Comparison of ENCODE assay signal across 31 mouse cellular contexts in the genomic region with DNA sequence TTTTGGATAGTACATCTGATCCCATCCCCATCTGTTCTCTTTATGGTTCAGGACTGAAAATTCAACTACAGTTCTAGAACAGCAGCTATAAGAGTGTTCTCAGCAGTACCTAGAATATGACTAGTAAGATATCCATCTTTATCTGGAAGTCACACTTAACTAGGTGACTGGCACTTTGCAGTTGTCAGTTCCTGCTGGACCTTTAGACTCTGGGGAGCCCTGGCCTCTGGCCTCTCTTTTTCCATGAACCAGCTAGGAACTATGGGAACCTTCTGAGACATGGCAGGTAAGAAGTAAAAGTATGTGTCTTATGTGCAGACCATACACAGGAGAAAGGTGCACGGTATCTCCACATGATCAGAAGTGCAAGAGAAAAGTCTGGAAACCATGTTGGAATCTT. TPM values are rescaled to one million over a fixed set of nuclear protein-coding genes. Genes with fewer than 3 reads are reported as not detected.
A peak's percentile ranks its signal among the peaks of the same experiment; 100 is the strongest.
DNase-seq lines count a peak whose midpoint lies in the region; ATAC-seq and TF ChIP-seq lines count a peak whose summit lies in the region.
"Had no signal": no experiment of that assay in that cellular context is flagged by ENCODE, and none has a peak within 500 bp of the region (broad histone marks: within the 10 kb centered on the region; RNA-seq: fewer than 3 reads in every experiment).

No protein-coding gene starts in this region.

- H3K27ac ChIP-seq in heart, embryonic 12.5 days (ENCODE audit: poor library complexity, severe bottlenecking), result no peak overlapping the region
- no peak overlapping the region for H3K27ac ChIP-seq in lung, embryonic 15.5 days
- H3K27ac ChIP-seq in intestine, embryonic 16.5 days (ENCODE audit: low read length), result peak overlapping the region; percentile 72
- H3K27ac ChIP-seq in small intestine, adult 2 months (ENCODE audit: insufficient read depth, low read depth, low read length), result peak overlapping the region; percentile 97
- H3K27ac ChIP-seq: embryonic facial prominence, embryonic 10.5 days; embryonic facial prominence, embryonic 13.5 days; forebrain, embryonic 12.5 days; forebrain, embryonic 15.5 days; heart, embryonic 15.5 days; hindbrain, embryonic 12.5 days; hindbrain, embryonic 15.5 days had no signal

- DNase-seq in heart, postnatal 14 days, result no peak
- DNase-seq in lung, postnatal 25 days (ENCODE audit: low spot score), result no peak
- DNase-seq: adrenal gland, adult 8-10 months; adrenal gland, postnatal 25 days; cerebellum, adult 11-12 months; cerebellum, adult 8-10 months; cerebellum, postnatal 10 days; cerebellum, postnatal 36 days; embryo, embryonic 11 days; gastrocnemius, postnatal 25 days; heart, adult 18-20 months; heart, postnatal 10 days; kidney, adult 11 months had no signal

- no peak for TF ChIP-seq CTCF in small intestine, adult 2 months (IDR thresholded peaks at IDR 0.05; ENCODE audit: extremely low read depth, insufficient read length, insufficient replicate concordance, low read depth, low read length)

- intact Hi-C loops in heart, postnatal 14 days (cut with DNase I), result no loop called here

- ATAC-seq in heart, embryonic 12.5 days (ENCODE audit: insufficient number of reproducible peaks, low FRiP score), result no peak
- no peak for ATAC-seq in lung, embryonic 15.5 days (ENCODE audit: borderline replicate concordance, extremely low read depth, low FRiP score, low TSS enrichment)
- ATAC-seq in intestine, embryonic 16.5 days, result peak; percentile 52
- no peak for ATAC-seq in inflammation-experienced regulatory T-cells, adult 6 months
- ATAC-seq: activated CD4-positive, CD25-positive, alpha-beta regulatory T cell, adult 4 months; forebrain, embryonic 15.5 days had no signal

- no peaks in the 10 kb centered on the region for H3K9me3 ChIP-seq in heart, embryonic 12.5 days (replicated peaks)
- no peaks in the 10 kb centered on the region for H3K9me3 ChIP-seq in lung, embryonic 15.5 days
- H3K9me3 ChIP-seq in intestine, embryonic 16.5 days (ENCODE audit: control insufficient read depth, low read length), result no peaks in the 10 kb centered on the region
- H3K9me3 ChIP-seq: embryonic facial prominence, embryonic 10.5 days; embryonic facial prominence, embryonic 13.5 days; forebrain, embryonic 12.5 days; forebrain, embryonic 15.5 days; heart, embryonic 15.5 days; hindbrain, embryonic 12.5 days; hindbrain, embryonic 15.5 days had no signal

- TF ChIP-seq POLR2A in small intestine, adult 2 months (IDR thresholded peaks at IDR 0.05; ENCODE audit: low read depth, low read length), result no peak

- no peak overlapping the region for H3K9ac ChIP-seq in heart, embryonic 12.5 days
- no peak overlapping the region for H3K9ac ChIP-seq in lung, embryonic 15.5 days
- no peak overlapping the region for H3K9ac ChIP-seq in intestine, embryonic 16.5 days (ENCODE audit: low read depth, low read length)
- H3K9ac ChIP-seq: embryonic facial prominence, embryonic 13.5 days; forebrain, embryonic 12.5 days; forebrain, embryonic 15.5 days; heart, embryonic 15.5 days; hindbrain, embryonic 12.5 days; hindbrain, embryonic 15.5 days had no signal

- H3K27me3 ChIP-seq in heart, embryonic 12.5 days (replicated peaks), result no peaks in the 10 kb centered on the region
- H3K27me3 ChIP-seq in lung, embryonic 15.5 days, result 0 out of 2 replicates have a peak, but pooled peaks cover 5% of the 10 kb centered on the region
- H3K27me3 ChIP-seq in intestine, embryonic 16.5 days (replicated peaks; ENCODE audit: control insufficient read depth, insufficient read depth, low read length), result peaks cover 13% of the 10 kb centered on the region
- H3K27me3 ChIP-seq in small intestine, adult 2 months (ENCODE audit: control insufficient read depth, insufficient read depth, low read length), result no peaks in the 10 kb centered on the region

- peak overlapping the region; percentile 85; the same call in 1 of the 2 replicates for H3K4me2 ChIP-seq in heart, embryonic 12.5 days
- peak overlapping the region; percentile 65 for H3K4me2 ChIP-seq in lung, embryonic 15.5 days
- H3K4me2 ChIP-seq in intestine, embryonic 16.5 days (ENCODE audit: low read depth, low read length), result no peak overlapping the region
- H3K4me2 ChIP-seq: embryonic facial prominence, embryonic 13.5 days; forebrain, embryonic 12.5 days; forebrain, embryonic 15.5 days; hindbrain, embryonic 12.5 days; hindbrain, embryonic 15.5 days had no signal

- 77% methylated on average over 1 of the region's 1 CpGs for WGBS in heart, embryonic 12.5 days
- WGBS in lung, embryonic 15.5 days, result 89% methylated on average over 1 of the region's 1 CpGs
- WGBS in intestine, embryonic 16.5 days, result 93% methylated on average over 1 of the region's 1 CpGs
- WGBS in small intestine, adult 2 months, result 50% methylated on average over 1 of the region's 1 CpGs

- no peak overlapping the region for H3K4me3 ChIP-seq in heart, embryonic 12.5 days
- H3K4me3 ChIP-seq in lung, embryonic 15.5 days, result no peak overlapping the region
- no peak overlapping the region for H3K4me3 ChIP-seq in intestine, embryonic 16.5 days (ENCODE audit: low read length)
- H3K4me3 ChIP-seq in small intestine, adult 2 months (ENCODE audit: low read depth, low read length), result no peak overlapping the region
- H3K4me3 ChIP-seq: embryonic facial prominence, embryonic 10.5 days; embryonic facial prominence, embryonic 13.5 days; erythroblast, embryonic 14.5 days; forebrain, embryonic 12.5 days; forebrain, embryonic 15.5 days; heart, embryonic 15.5 days; hindbrain, embryonic 12.5 days; hindbrain, embryonic 15.5 days had no signal

- H3K36me3 ChIP-seq in heart, embryonic 12.5 days, result peaks cover 55% of the 10 kb centered on the region
- peaks cover 32% of the 10 kb centered on the region for H3K36me3 ChIP-seq in lung, embryonic 15.5 days
- 0 out of 2 replicates have a peak, but pooled peaks cover 3% of the 10 kb centered on the region for H3K36me3 ChIP-seq in intestine, embryonic 16.5 days (ENCODE audit: control insufficient read depth, insufficient read depth, low read length)
- H3K36me3 ChIP-seq in small intestine, adult 2 months (ENCODE audit: control insufficient read depth, insufficient read depth, low read length), result peaks cover 55% of the 10 kb centered on the region
- H3K36me3 ChIP-seq: embryonic facial prominence, embryonic 10.5 days; embryonic facial prominence, embryonic 13.5 days; forebrain, embryonic 12.5 days; forebrain, embryonic 15.5 days; hindbrain, embryonic 12.5 days; hindbrain, embryonic 15.5 days had no signal

- peaks cover 64% of the 10 kb centered on the region for H3K4me1 ChIP-seq in heart, embryonic 12.5 days (replicated peaks)
- peaks cover 23% of the 10 kb centered on the region; the same call in 1 of the 2 replicates for H3K4me1 ChIP-seq in lung, embryonic 15.5 days
- peaks cover 9% of the 10 kb centered on the region for H3K4me1 ChIP-seq in intestine, embryonic 16.5 days (ENCODE audit: control insufficient read depth, insufficient read depth, low read length)
- H3K4me1 ChIP-seq in small intestine, adult 2 months (ENCODE audit: control insufficient read depth, insufficient read depth, insufficient read length, low read length), result peaks cover 20% of the 10 kb centered on the region

RNA-seq across cellular contexts. Expression of a gene that starts 5.0 kb away (rescaled TPM):
- 24.7 and 28.4 TPM in 2 replicates for polyA plus RNA-seq in heart, embryonic 12.5 days (2016; fragmentation: Nextera tagmentation; extraction: Ambion mirVana)
- total RNA-seq in heart, postnatal 14 days (2021), result 1 to 10 TPM; 1.0 to 1.2 TPM
- polyA plus RNA-seq in lung, embryonic 15.5 days (2015; fragmentation: Nextera tagmentation; extraction: Ambion mirVana), result 26.2 and 27.8 TPM in 2 replicates
- 10.3 and 11.6 TPM in 2 replicates for polyA plus RNA-seq in intestine, embryonic 16.5 days (2015; fragmentation: Nextera tagmentation; extraction: Ambion mirVana)
- 36.0 and 121 TPM in 2 replicates for polyA plus RNA-seq in small intestine, adult 2 months (2012; rRNA removed)
- polyA plus RNA-seq in inflammation-experienced regulatory T-cells, adult 6 months (2017; shearing (Covaris generic)), result not detected
- total RNA-seq: adrenal gland, postnatal 25 days; gastrocnemius, adult 8-10 months; gastrocnemius, postnatal 25 days; hematopoietic stem cell, adult 5-6 weeks had no signal
- polyA plus RNA-seq: activated CD4-positive, CD25-positive, alpha-beta regulatory T cell, adult 4 months; C2C12; cortical plate, adult 2 months; embryonic facial prominence, embryonic 13.5 days; erythroblast, embryonic 14.5 days; forebrain, embryonic 12.5 days; forebrain, embryonic 15.5 days; hindbrain, embryonic 15.5 days had no signal

RNA-seq across cellular contexts. Expression of a gene that starts 39.8 kb away (rescaled TPM):
- polyA plus RNA-seq in heart, embryonic 12.5 days (2016; fragmentation: Nextera tagmentation; extraction: Ambion mirVana), result not detected in 2 replicates
- total RNA-seq in heart, postnatal 14 days (2021), result not detected
- 2.3 and 3.1 TPM in 2 replicates for polyA plus RNA-seq in lung, embryonic 15.5 days (2015; fragmentation: Nextera tagmentation; extraction: Ambion mirVana)
- polyA plus RNA-seq in intestine, embryonic 16.5 days (2015; fragmentation: Nextera tagmentation; extraction: Ambion mirVana), result 2.5 TPM in 2 replicates
- 1.2 and 1.6 TPM in 2 replicates for polyA plus RNA-seq in small intestine, adult 2 months (2012; rRNA removed)
- polyA plus RNA-seq in inflammation-experienced regulatory T-cells, adult 6 months (2017; shearing (Covaris generic)), result not detected
- total RNA-seq: adrenal gland, adult 8-10 months; adrenal gland, postnatal 25 days; gastrocnemius, adult 8-10 months; gastrocnemius, postnatal 25 days; heart, adult 18-20 months; heart, postnatal 10 days; hematopoietic stem cell, adult 5-6 weeks had no signal
- polyA plus RNA-seq: activated CD4-positive, CD25-positive, alpha-beta regulatory T cell, adult 4 months; C2C12; cortical plate, adult 2 months; erythroblast, embryonic 14.5 days; forebrain, embryonic 15.5 days; hindbrain, embryonic 15.5 days had no signal

RNA-seq across cellular contexts. Expression of a gene that starts 56.2 kb away (rescaled TPM):
- 15.8 and 16.2 TPM in 2 replicates for polyA plus RNA-seq in heart, embryonic 12.5 days (2016; fragmentation: Nextera tagmentation; extraction: Ambion mirVana)
- 10 to 100 TPM; 14.3 to 14.6 TPM for total RNA-seq in heart, postnatal 14 days (2021)
- 14.1 and 16.5 TPM in 2 replicates for polyA plus RNA-seq in lung, embryonic 15.5 days (2015; fragmentation: Nextera tagmentation; extraction: Ambion mirVana)
- polyA plus RNA-seq in intestine, embryonic 16.5 days (2015; fragmentation: Nextera tagmentation; extraction: Ambion mirVana), result 2.8 and 4.8 TPM in 2 replicates
- 15.3 and 32.0 TPM in 2 replicates for polyA plus RNA-seq in small intestine, adult 2 months (2012; rRNA removed)
- 1 to 10 TPM; 6.7 to 8.0 (median 7.7) TPM for polyA plus RNA-seq in inflammation-experienced regulatory T-cells, adult 6 months (2017; shearing (Covaris generic))

Comparison
In these comparisons a context has a peak if more than half of its experiments do, and no peak if none do; other contexts are left out.
1. H3K27ac ChIP-seq: peak in intestine, embryonic 16.5 days (single experiment) and small intestine, adult 2 months (single experiment); none in heart, embryonic 12.5 days (single experiment) and lung, embryonic 15.5 days (single experiment).
2. RNA of a gene that starts 5.0 kb away (polyA plus RNA-seq): 36.0 to 121 TPM in small intestine, adult 2 months, 26.2 to 27.8 TPM in lung, embryonic 15.5 days, 24.7 to 28.4 TPM in heart, embryonic 12.5 days and 10.3 to 11.6 TPM in intestine, embryonic 16.5 days; not detected in inflammation-experienced regulatory T-cells, adult 6 months; every median in the first group is over 10 times any median in the second.